Mouse (Mus musculus): ENCODE results near the gene Zfp28. TPM values are rescaled to one million over a fixed set of nuclear protein-coding genes. Genes with fewer than 3 reads are reported as not detected.

Zfp28 gene
- polyA plus RNA-seq (2012; rRNA removed; ENCODE audit: low replicate concordance): 2.7 and 4.7 TPM in 2 replicates

GRCm38 (mm10) chr7:6383044-6383455 is at the start of gene Zfp28:
Zfp28 (plus strand) TSS chr7:6383295.

GRCm38 (mm10) chr7:6343501-6344071 is 39.5 kb upstream of the Zfp28 start, which contains the start of gene Gm3854:
Gm3854 (plus strand) TSS chr7:6343759.

GRCm38 (mm10) chr7:6363047-6363488 is 20.0 kb upstream of the Zfp28 start, which contains the start of gene Zfp78:
Zfp78 (plus strand) TSS chr7:6363280.

GRCm38 (mm10) chr7:6397996-6398975 is 15.2 kb downstream of the Zfp28 start, which contains the start of gene Smim17:
Smim17 (plus strand) TSS chr7:6398715.

GRCm38 (mm10) chr7:6410043-6410442 is 26.9 kb downstream of the Zfp28 start, which contains the start of gene Gm20715:
Gm20715 (plus strand) TSS chr7:6410277.

GRCm38 (mm10) chr7:6438388-6438787 is 55.3 kb downstream of the Zfp28 start, which contains the start of gene Olfr1344:
Olfr1344 (plus strand) TSS chr7:6438688.

Other genes with a start within 250 kb of the Zfp28 start
- 34.9 and 67.2 TPM in 2 replicates for gene Zfp787, start 227.3 kb upstream of the Zfp28 start, polyA plus RNA-seq (2012; rRNA removed; ENCODE audit: low replicate concordance)
- 20.8 and 44.5 TPM in 2 replicates for gene Zfp444, start 211.1 kb upstream of the Zfp28 start, polyA plus RNA-seq (2012; rRNA removed; ENCODE audit: low replicate concordance)
- gene Galp, start 186.2 kb upstream of the Zfp28 start, polyA plus RNA-seq (2012; rRNA removed; ENCODE audit: low replicate concordance): not detected in 2 replicates
- gene Zscan5b, start 161.0 kb upstream of the Zfp28 start, polyA plus RNA-seq (2012; rRNA removed; ENCODE audit: low replicate concordance): not detected in 2 replicates
- not detected in 2 replicates for gene Epp13, start 130.6 kb upstream of the Zfp28 start, polyA plus RNA-seq (2012; rRNA removed; ENCODE audit: low replicate concordance)
- 0.70 and 1.7 TPM in 2 replicates for gene Zfp667, start 96.7 kb upstream of the Zfp28 start, polyA plus RNA-seq (2012; rRNA removed; ENCODE audit: low replicate concordance)
- gene Zfp583, start 52.0 kb upstream of the Zfp28 start, polyA plus RNA-seq (2012; rRNA removed; ENCODE audit: low replicate concordance): 0.47 and 0.98 TPM in 2 replicates
- gene Gm3854, start 39.5 kb upstream of the Zfp28 start, polyA plus RNA-seq (2012; rRNA removed; ENCODE audit: low replicate concordance): 0.10 TPM in 1 of 2 replicates, not detected in the other
- 0.35 and 1.9 TPM in 2 replicates for gene Zfp78, start 20.0 kb upstream of the Zfp28 start, polyA plus RNA-seq (2012; rRNA removed; ENCODE audit: low replicate concordance)
- not detected in 2 replicates for gene Smim17, start 15.4 kb downstream of the Zfp28 start, polyA plus RNA-seq (2012; rRNA removed; ENCODE audit: low replicate concordance)
- gene Gm20715, start 27.0 kb downstream of the Zfp28 start, polyA plus RNA-seq (2012; rRNA removed; ENCODE audit: low replicate concordance): 0.03 TPM in 1 of 2 replicates, not detected in the other
- 0.67 TPM in 1 of 2 replicates, not detected in the other for gene Olfr1344, start 55.4 kb downstream of the Zfp28 start, polyA plus RNA-seq (2012; rRNA removed; ENCODE audit: low replicate concordance)
- not detected in 2 replicates for gene Olfr1336, start 72.9 kb downstream of the Zfp28 start, polyA plus RNA-seq (2012; rRNA removed; ENCODE audit: low replicate concordance)
- not detected in 2 replicates for gene Olfr1346, start 83.8 kb downstream of the Zfp28 start, polyA plus RNA-seq (2012; rRNA removed; ENCODE audit: low replicate concordance)
- not detected in 2 replicates for gene Olfr5, start 103.6 kb downstream of the Zfp28 start, polyA plus RNA-seq (2012; rRNA removed; ENCODE audit: low replicate concordance)
- gene Olfr1347, start 116.5 kb downstream of the Zfp28 start, polyA plus RNA-seq (2012; rRNA removed; ENCODE audit: low replicate concordance): not detected in 2 replicates
- not detected in 2 replicates for gene Olfr1348, start 125.5 kb downstream of the Zfp28 start, polyA plus RNA-seq (2012; rRNA removed; ENCODE audit: low replicate concordance)
- not detected in 2 replicates for gene Olfr1349, start 139.7 kb downstream of the Zfp28 start, polyA plus RNA-seq (2012; rRNA removed; ENCODE audit: low replicate concordance)
- not detected in 2 replicates for gene Olfr1350, start 181.5 kb downstream of the Zfp28 start, polyA plus RNA-seq (2012; rRNA removed; ENCODE audit: low replicate concordance)

Measured in mammary gland, adult 2 months (tissue).